Mouse (Mus musculus) C2C12 (cell line): ENCODE data around the gene Ccl4. TPM values are rescaled to one million over a fixed set of nuclear protein-coding genes. Genes with fewer than 3 reads are reported as not detected.

Experiments used
- H3K27me3 ChIP-seq: one replicate; pipeline ENCODE4 v1.6.1; 2011; ENCODE audit not compliant: control insufficient read depth, insufficient read depth, insufficient read length
- H3K36me3 ChIP-seq: one replicate; pipeline ENCODE4 v1.6.1; 2011; ENCODE audit not compliant: control insufficient read depth, insufficient read depth
- H3K4me3 ChIP-seq: one replicate; pipeline ENCODE4 v1.5.1; 2011; ENCODE audit warnings: mild to moderate bottlenecking, control low read depth; ENCODE audit not compliant: poor library complexity, insufficient read depth, severe bottlenecking
- H3K79me2 ChIP-seq: one replicate; pipeline ENCODE4 v1.6.1; 2011; ENCODE audit not compliant: control insufficient read depth, insufficient read depth
- H3K79me3 ChIP-seq: one replicate; pipeline ENCODE4 v1.6.1; 2011; ENCODE audit warnings: low read depth, control low read depth
- H3ac ChIP-seq: one replicate; pipeline ENCODE3; 2011; ENCODE audit warnings: low read depth; ENCODE audit not compliant: control insufficient read depth, insufficient read length
- CEBPB ChIP-seq: IDR thresholded peaks from one replicate; pipeline ENCODE4 v1.6.1; 2011; ENCODE audit warnings: low read depth, mild to moderate bottlenecking, control low read depth, moderate library complexity
- CTCF ChIP-seq: IDR thresholded peaks from one replicate; pipeline ENCODE4 v1.5.1; 2011; ENCODE audit not compliant: control insufficient read depth, insufficient read depth, insufficient read length
- FOSL1 ChIP-seq: IDR thresholded peaks from one replicate; pipeline ENCODE4 v1.8.0; 2011; ENCODE audit warnings: mild to moderate bottlenecking, low read length; ENCODE audit not compliant: poor library complexity, insufficient read depth, severe bottlenecking
- MAX ChIP-seq: IDR thresholded peaks from one replicate; pipeline ENCODE4 v1.6.1; 2011; ENCODE audit warnings: mild to moderate bottlenecking, control low read depth
- MYOD1 ChIP-seq: IDR thresholded peaks from one replicate; pipeline ENCODE4 v1.6.1; 2011; ENCODE audit warnings: low read depth; ENCODE audit not compliant: control insufficient read depth, insufficient read length
- MYOG ChIP-seq: IDR thresholded peaks from one replicate; pipeline ENCODE4 v1.6.1; 2011; ENCODE audit not compliant: control insufficient read depth, insufficient read length; ENCODE audit errors: extremely low read depth
- USF1 ChIP-seq: IDR thresholded peaks from one replicate; pipeline ENCODE4 v1.6.1; 2011; ENCODE audit warnings: low read depth, mild to moderate bottlenecking, control low read depth, moderate library complexity
- long read RNA-seq, 2 experiments: library from polyadenylated mRNA; unstranded; transcript quantifications; one replicate each; pipeline ENCODE4 v2.0.0; 2019 to 2020
- polyA plus RNA-seq: library from polyadenylated mRNA; unstranded; fragments of >200 nt; fragmentation: generic; extraction: Trizol; gene quantifications from one replicate; pipeline ENCODE4 v1.2.1, GENCODE M21; 2012; ENCODE audit warnings: missing spikeins

The Ccl4 gene
- not detected for polyA plus RNA-seq
- long read RNA-seq, experiment 1 = 0 reads
- long read RNA-seq, experiment 2 = 0 reads

DNA sequence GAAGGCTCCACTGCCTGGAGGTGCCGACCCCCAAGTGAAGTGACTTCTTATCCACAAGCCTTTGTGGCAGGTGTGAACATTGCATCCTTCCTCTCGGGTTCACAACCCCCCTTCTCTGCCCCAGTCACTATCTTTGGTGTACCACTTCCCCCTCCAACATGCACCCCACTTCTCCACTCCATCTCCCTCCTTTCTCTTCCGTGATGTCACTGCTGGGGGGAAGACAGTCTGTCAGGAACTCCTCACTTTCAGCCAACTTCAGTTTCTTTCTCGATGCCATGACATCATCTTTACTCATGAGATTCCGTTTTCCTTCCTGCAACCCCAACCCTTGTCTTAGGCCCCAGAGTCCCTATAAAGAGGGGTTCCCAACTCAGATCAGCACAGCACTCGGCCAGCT, at the start of gene Ccl4:
Ccl4 (plus strand) TSS at position 381 of the 400 bp plus-strand sequence.
- no peak within 1 kb of the TSS for H3ac ChIP-seq
- no peaks in the 10 kb centered on the region for H3K79me2 ChIP-seq
- TF ChIP-seq CTCF (no peak), MAX (no peak)
- no peak within 1 kb of the TSS for H3K4me3 ChIP-seq
- H3K27me3 ChIP-seq = peaks cover 11% of the 10 kb centered on the region
- no peaks in the 10 kb centered on the region for H3K36me3 ChIP-seq
- H3K79me3 ChIP-seq = no peaks in the 10 kb centered on the region

DNA sequence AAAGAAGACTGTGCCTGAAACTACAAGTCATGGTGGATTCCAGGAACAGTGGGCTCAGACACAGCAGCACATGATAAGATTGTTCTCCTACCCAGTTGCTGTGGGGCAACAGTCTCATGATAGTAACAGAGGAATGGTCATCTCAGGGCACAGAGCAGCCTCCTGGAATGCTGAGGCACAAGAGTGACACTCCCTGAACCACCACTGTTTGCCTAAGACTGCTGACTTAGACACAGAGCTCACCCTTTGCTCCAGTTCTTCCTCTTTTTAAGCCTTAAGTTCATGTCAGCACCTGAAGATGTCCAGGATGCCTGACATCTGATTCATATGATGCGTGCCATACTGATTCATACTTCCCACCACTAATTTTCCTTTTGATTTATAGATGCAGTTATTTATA, 45.8 kb upstream of the Ccl4 start:
- no peaks in the 10 kb centered on the region for H3K27me3 ChIP-seq
- H3K4me3 ChIP-seq = no peak overlapping the region
- TF ChIP-seq CTCF (no peak), MYOD1 (no peak), FOSL1 (no peak), MYOG (no peak), MAX (no peak), CEBPB (no peak), USF1 (no peak)
- no peaks in the 10 kb centered on the region for H3K79me2 ChIP-seq
- no peaks in the 10 kb centered on the region for H3K79me3 ChIP-seq
- H3ac ChIP-seq = no peak overlapping the region
- no peaks in the 10 kb centered on the region for H3K36me3 ChIP-seq

DNA sequence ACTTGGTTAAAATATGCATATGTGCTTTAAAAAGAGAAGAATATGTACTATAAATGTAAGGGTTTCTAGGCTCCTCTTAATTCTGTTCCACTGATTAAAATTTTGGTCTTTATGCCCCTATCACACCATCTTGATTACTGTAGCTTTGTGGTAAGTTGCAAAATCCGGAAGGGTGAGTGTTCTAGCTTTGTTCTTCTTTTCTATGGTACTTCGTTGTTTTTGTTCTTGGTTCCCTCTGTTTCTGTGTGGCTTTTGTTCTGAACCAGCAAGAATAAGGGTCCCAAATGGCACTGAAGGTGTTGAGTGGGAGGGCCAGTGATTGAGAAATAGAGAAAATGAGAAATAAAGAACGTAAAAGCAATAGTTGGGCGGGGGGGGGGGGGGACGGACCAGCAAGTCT, 44.1 kb upstream of the Ccl4 start:
- TF ChIP-seq CTCF (no peak), MYOG (no peak), FOSL1 (no peak), MYOD1 (no peak), MAX (no peak), CEBPB (no peak)
- no peak overlapping the region for H3K4me3 ChIP-seq

DNA sequence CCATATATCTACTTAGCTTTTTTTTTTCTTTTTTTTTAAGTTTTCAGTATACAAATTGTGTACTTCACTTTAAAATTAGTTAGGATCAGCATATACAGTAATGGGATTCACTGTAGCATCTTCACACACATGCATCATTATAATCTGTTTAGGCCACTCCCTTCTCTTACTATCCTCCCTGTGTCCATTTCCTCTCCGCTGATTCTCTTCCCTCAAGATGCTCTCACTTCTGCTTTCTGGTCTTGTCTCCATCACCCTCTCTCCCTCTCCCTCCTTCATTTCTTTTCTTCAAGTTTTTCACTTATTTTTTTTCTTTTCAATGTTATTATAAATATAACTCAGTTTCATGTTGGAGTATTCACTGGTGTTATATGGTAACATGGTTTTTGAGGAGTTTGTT, 43.3 kb upstream of the Ccl4 start:
- Histone ChIP-seq H3K4me3 (no peak overlapping the region), H3K79me3 (no peaks in the 10 kb centered on the region), H3K79me2 (no peaks in the 10 kb centered on the region), H3ac (no peak overlapping the region), H3K36me3 (no peaks in the 10 kb centered on the region), H3K27me3 (no peaks in the 10 kb centered on the region)
- TF ChIP-seq USF1 (no peak), FOSL1 (no peak), MYOD1 (no peak), CTCF (no peak), CEBPB (no peak), MAX (no peak), MYOG (no peak)

More for the DNA sequence above, 44.1 kb upstream of the Ccl4 start:
- Histone ChIP-seq H3K36me3 (no peaks in the 10 kb centered on the region), H3ac (no peak overlapping the region), H3K27me3 (no peaks in the 10 kb centered on the region), H3K79me2 (no peaks in the 10 kb centered on the region), H3K79me3 (no peaks in the 10 kb centered on the region)

GRCm38 (mm10) chr11:83623586-83623985, 38.8 kb upstream of the Ccl4 start:
- H3K4me3 ChIP-seq = no peak overlapping the region
- TF ChIP-seq FOSL1 (no peak), CEBPB (peak; percentile 30)
- H3ac ChIP-seq = no peak overlapping the region
- no peaks in the 10 kb centered on the region for H3K36me3 ChIP-seq
- no peaks in the 10 kb centered on the region for H3K27me3 ChIP-seq
- no peaks in the 10 kb centered on the region for H3K79me3 ChIP-seq
- no peaks in the 10 kb centered on the region for H3K79me2 ChIP-seq

- no peaks in the 10 kb centered on the region for H3K79me2 ChIP-seq
- TF ChIP-seq CEBPB (no peak), FOSL1 (no peak), MAX (no peak), MYOG (no peak), USF1 (no peak), CTCF (no peak), MYOD1 (no peak)
- no peaks in the 10 kb centered on the region for H3K79me3 ChIP-seq
- no peak overlapping the region for H3ac ChIP-seq
- no peaks in the 10 kb centered on the region for H3K36me3 ChIP-seq
- H3K27me3 ChIP-seq = no peaks in the 10 kb centered on the region
- H3K4me3 ChIP-seq = no peak overlapping the region
Observed at GRCm38 (mm10) chr11:83628808-83629207, 33.6 kb upstream of the Ccl4 start.
